Mouse (Mus musculus) forebrain, embryonic 10.5 days (tissue): ENCODE measurements around the gene Unc13a. TPM values are rescaled to one million over a fixed set of nuclear protein-coding genes. Genes with fewer than 3 reads are reported as not detected.
"Not testable (repeated sequence)": the region's sequence is repeated elsewhere in the genome, so short reads cannot be mapped to it uniquely, and the experiment has no call there.

Experiments
- DNase-seq: peaks from one replicate; pipeline ENCODE4 v3.0.0-alpha.2; 2017; ENCODE audit warnings: low spot score; ENCODE audit errors: extremely low spot score
- H3K27ac ChIP-seq: fragments of 300-500 bp; sonication (generic); 2 replicates; pipeline ENCODE4 v1.5.1; 2016; ENCODE audit warnings: mild to moderate bottlenecking
- H3K27me3 ChIP-seq: fragments of 300-500 bp; sonication (generic); 2 replicates; pipeline ENCODE4 v1.6.1; 2016; ENCODE audit warnings: mild to moderate bottlenecking; ENCODE audit not compliant: poor library complexity, severe bottlenecking
- H3K36me3 ChIP-seq: fragments of 300-500 bp; sonication (generic); replicated peaks from 2 replicates; pipeline ENCODE4 v1.6.1; 2016; ENCODE audit warnings: mild to moderate bottlenecking, moderate library complexity
- H3K4me1 ChIP-seq: fragments of 300-500 bp; sonication (generic); 2 replicates; pipeline ENCODE4 v1.6.1; 2016
- H3K4me3 ChIP-seq: fragments of 300-500 bp; sonication (generic); 2 replicates; pipeline ENCODE4 v1.5.1; 2016; ENCODE audit warnings: mild to moderate bottlenecking, moderate library complexity
- H3K9me3 ChIP-seq: fragments of 300-500 bp; sonication (generic); 2 replicates; pipeline ENCODE4 v1.6.1; 2016; ENCODE audit warnings: mild to moderate bottlenecking, moderate library complexity
- WGBS: fragments of 180-500 bp; shearing (Covaris S2); methylation state at CpG from one replicate; pipeline ENCODE4 v1.1.7; 2016; 5-methylcytosine and 5-hydroxymethylcytosine counted together
- polyA plus RNA-seq: library from polyadenylated mRNA; unstranded; fragments of >200 nt; fragmentation: Nextera tagmentation; extraction: Ambion mirVana; gene quantifications from 2 replicates; pipeline ENCODE4 v1.2.1, GENCODE M21; 2016

Unc13a gene
- polyA plus RNA-seq, 1 experiment from 2014 or later = 3.3 TPM

DNA sequence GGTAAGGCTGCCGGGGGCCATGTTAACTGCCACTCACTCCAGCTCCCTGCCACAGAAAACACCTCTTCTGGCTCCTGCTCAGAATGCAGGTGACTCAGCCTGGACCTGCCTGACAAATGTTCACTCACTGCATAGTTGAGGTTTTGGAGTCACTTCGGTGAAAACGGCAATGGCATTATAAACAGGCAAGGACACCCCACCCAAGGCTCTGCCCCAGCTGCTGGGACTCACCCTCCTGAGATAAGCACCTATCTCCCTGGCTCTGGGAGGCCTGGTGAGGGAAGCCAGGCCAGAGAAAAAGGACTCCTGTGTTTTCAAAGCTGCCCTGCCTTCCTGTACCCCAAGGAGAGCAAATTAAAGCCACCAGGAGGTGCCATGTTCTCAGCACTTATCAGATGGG is 31.4 kb upstream of the Unc13a start:
- no peak for DNase-seq
- Histone ChIP-seq H3K9me3 (no peaks in the 10 kb centered on the region), H3K27me3 (peaks cover 94% of the 10 kb centered on the region), H3K36me3 (no peaks in the 10 kb centered on the region), H3K4me1 (peaks cover 27% of the 10 kb centered on the region), H3K4me3 (no peak overlapping the region), H3K27ac (no peak overlapping the region)
- WGBS = 88% methylated on average over 3 of the region's 3 CpGs

DNA sequence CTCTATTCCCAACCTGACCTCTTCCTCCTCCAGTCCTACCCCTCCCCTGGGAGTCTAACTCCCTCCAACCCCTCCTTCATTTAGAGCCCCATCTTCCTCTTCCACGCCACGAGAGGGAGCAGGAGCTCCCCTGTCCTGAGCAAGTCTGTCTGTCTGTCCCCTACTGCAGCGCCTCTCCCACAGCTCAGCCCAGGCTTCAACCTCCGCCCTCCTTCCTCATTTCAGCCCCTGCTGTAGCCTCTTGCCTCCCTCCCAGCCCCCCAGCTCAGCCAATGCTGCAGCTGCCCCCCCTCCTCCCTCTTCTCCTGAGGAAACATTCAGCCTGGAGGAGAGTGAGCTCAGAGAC is 30.5 kb upstream of the Unc13a start:
- WGBS = 33% methylated on average over 4 of the region's 4 CpGs
- Histone ChIP-seq H3K4me3 (no peak overlapping the region), H3K9me3 (no peaks in the 10 kb centered on the region), H3K27ac (no peak overlapping the region), H3K36me3 (no peaks in the 10 kb centered on the region), H3K4me1 (peaks cover 27% of the 10 kb centered on the region), H3K27me3 (peaks cover 94% of the 10 kb centered on the region)
- DNase-seq = no peak

DNA sequence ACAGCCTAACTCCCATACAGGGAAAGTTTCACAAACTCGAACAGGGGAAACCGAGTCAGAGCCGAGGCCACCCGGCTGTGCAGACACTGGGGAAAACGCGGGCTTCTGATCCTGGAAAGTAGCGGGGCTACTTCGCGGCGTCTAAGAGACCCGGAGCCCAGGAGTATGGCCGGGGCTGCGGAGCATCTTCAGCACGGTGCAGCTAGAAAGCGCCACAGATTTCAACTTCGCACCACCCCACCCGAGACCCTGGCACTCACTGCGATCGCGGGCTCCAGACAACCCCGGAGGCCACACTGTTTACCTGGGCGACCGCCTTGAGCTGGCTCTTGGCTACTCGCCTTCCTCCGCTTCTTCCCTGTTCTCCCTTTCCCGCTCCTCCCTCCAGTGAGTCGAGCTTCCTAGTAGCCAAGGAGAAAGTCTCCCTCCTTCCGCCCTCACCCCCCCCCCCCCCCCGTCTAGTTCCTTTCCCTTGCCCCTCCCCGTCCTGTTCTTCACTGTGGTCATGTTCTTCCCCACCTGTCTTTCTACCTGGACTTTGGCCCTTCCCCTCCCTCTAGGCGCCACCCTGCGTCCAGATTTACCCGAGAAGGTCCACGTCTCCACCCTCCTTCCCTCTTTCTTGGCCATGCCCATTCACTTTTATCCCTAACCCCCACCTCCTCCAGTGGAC is 30.0 kb upstream of the Unc13a start, which contains the start of gene B3gnt3:
B3gnt3 (minus strand) TSS at position 376 of the 673 bp plus-strand sequence.
- Histone ChIP-seq H3K4me1 (peaks cover 27% of the 10 kb centered on the region), H3K27ac (no peak within 1 kb of the TSS), H3K27me3 (peaks cover 95% of the 10 kb centered on the region), H3K4me3 (peak within 1 kb of the TSS; percentile 19; the same call in 1 of the 2 replicates), H3K36me3 (no peaks in the 10 kb centered on the region), H3K9me3 (no peaks in the 10 kb centered on the region)
- WGBS = 20% methylated on average over 33 of the region's 34 CpGs
- no peak for DNase-seq

DNA sequence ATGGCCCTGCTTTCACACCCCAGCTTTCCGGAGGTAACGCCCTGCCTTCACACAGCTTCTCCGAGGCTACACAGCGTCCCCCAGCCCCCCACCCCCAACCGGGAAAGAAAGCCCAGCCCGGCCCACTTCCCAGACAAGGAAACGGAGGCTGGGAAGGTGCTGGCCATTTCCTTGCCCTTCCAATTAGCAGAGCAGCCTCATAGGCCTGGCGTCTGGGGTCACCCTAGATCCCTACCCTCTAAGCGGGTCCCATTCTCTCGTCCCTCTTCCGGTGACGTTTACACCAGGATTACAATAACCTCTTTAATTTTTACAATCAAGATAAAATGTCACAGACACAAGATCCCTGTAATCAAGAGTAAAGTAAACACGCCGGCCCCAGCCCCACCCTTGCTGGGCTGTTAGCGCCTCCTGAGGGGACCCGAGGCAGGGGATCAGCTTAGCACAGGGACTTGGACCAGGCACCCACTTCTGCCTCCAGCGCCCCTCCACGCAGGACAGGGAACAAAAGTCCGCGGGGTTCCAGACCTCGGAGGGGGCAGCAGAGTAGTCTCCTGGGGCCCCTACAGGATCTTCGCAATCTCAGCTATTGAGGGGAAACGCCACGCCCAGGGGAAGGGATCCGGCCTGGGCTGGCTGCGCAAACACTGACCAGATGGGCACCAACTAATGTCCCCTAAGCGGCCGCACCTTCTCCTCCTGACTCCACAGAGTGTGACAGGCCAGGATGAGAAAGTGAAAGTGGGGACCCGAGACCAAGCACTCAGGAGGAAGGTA is 29.1 kb upstream of the Unc13a start:
- Histone ChIP-seq H3K27ac (no peak overlapping the region), H3K27me3 (peaks cover 97% of the 10 kb centered on the region), H3K9me3 (no peaks in the 10 kb centered on the region), H3K4me1 (peaks cover 27% of the 10 kb centered on the region), H3K4me3 (peak overlapping the region; percentile 19; the same call in 1 of the 2 replicates), H3K36me3 (no peaks in the 10 kb centered on the region)
- DNase-seq = no peak
- 11% methylated on average over 29 of the region's 29 CpGs for WGBS

DNA sequence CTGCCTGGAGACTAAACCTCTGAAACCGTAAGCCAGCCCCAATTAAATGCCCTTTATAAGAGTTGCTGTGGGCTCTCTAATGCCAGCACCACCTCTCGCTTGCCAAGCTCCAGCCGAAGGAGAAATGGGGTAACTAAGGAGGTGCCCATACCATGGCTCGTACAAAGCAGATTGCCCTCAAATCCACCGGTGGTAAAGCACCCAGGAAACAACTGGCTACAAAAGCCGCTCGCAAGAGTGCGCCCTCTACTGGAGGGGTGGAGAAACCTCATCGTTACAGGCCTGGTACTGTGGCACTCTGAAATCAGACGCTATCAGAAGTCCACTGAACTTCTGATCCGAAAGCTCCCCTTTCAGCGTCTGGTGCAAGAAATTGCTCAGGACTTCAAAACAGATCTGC is 23.9 kb upstream of the Unc13a start:
- 66% methylated on average over 12 of the region's 12 CpGs for WGBS
- H3K36me3 ChIP-seq, DNase-seq, H3K27ac ChIP-seq, H3K9me3 ChIP-seq, H3K4me3 ChIP-seq: not testable (repeated sequence)
- Histone ChIP-seq H3K4me1 (peaks cover 25% of the 10 kb centered on the region), H3K27me3 (peaks cover 99% of the 10 kb centered on the region)

DNA sequence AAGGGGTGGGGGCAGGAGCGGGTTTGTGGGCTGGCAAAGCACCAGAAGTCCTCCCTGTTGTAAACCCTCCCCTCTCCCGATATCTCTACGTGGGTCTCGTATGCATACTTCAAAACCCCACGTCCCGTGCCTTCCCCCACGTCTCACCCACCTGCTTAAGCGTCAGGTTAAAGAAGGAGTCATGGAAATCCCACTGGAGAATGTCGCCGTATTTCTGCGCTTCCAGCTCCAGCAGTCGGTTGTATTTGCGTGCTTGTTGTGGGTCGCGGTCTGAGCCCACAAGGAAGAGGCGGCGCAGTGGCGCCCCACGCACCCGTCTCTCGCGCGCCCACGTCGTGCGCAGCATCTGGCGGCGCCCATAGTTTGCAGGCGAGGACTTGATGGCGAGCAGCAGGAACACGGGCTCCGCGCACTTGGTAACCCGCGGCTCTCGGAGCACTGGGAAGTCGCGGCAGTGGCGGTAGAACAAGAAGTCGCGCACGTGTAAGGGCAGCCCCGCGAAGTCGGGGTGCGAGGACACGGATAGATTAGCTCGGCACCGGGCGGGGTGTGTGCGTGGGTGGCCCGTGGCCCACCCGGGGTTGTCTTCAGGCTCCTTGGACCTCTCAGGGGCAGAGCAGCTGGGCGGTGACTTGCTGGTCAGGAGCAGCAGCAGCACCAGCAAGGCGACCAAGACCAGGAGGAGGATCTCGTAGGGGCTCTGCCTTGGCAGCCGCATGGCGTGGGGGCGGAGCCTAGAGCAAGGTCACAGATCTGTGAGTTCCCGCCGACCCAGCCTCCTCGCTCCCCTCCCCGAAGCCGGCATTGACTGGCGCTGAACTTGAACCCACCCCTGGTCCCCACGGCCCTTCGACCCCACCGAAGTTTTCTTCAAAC is 21.8 kb upstream of the Unc13a start:
- Histone ChIP-seq H3K9me3 (no peaks in the 10 kb centered on the region), H3K4me3 (peak overlapping the region; percentile 13), H3K27me3 (peaks cover 99% of the 10 kb centered on the region), H3K27ac (no peak overlapping the region), H3K4me1 (peaks cover 20% of the 10 kb centered on the region), H3K36me3 (no peaks in the 10 kb centered on the region)
- DNase-seq = no peak
- WGBS = 9% methylated on average over 68 of the region's 68 CpGs

DNA sequence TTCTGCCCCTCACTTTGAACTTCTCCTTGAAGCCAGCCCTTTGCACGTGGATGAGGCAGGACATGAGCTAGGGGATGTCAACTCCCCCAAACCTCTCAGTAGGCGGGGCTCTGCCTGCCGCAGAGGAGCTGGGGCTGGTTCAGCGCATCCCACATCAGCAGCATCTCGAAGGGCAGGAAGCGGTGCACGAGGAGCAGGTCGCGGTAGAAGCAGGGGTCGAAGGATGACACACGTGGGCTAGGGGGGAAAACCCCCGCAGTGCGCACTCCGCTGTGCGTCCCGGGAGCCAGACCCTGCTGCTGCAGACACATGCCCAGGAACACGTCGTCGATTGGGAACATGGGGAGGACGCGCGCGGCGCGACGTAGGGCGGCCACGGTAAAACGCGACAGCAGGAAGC is 21.0 kb upstream of the Unc13a start:
- 0 out of 2 replicates have a peak overlapping the region, but pooled peaks have one; percentile 4 for H3K4me3 ChIP-seq
- H3K36me3 ChIP-seq = no peaks in the 10 kb centered on the region
- H3K27me3 ChIP-seq = peaks cover 99% of the 10 kb centered on the region
- H3K27ac ChIP-seq = no peak overlapping the region
- H3K9me3 ChIP-seq = no peaks in the 10 kb centered on the region
- H3K4me1 ChIP-seq = peaks cover 22% of the 10 kb centered on the region
- WGBS = 2% methylated on average over 30 of the region's 30 CpGs
- DNase-seq = no peak

DNA sequence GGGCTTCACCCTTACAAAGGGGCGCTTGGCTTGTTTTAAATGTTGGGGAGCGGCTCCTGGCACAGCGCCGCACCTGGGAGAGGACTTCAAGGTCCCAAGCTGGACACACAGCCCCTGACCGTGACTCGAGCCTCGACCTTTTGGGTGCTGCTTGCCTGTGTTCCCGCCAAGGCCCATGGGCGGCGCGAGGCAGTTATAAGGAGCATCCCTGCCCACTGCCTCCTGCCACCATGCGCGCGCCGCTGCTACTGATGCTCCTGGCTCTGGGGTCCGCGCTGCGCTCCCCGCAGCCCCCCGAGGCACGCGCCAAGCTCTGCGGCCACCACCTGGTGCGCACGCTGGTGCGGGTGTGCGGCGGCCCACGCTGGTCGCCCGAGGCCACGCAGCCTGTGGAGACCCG is 17.5 kb upstream of the Unc13a start, which contains the start of gene Insl3:
Insl3 (plus strand) TSS at position 187 of the 400 bp plus-strand sequence.
- WGBS = 6% methylated on average over 33 of the region's 33 CpGs
- Histone ChIP-seq H3K9me3 (no peaks in the 10 kb centered on the region), H3K27ac (no peak within 1 kb of the TSS), H3K4me1 (peaks cover 48% of the 10 kb centered on the region), H3K4me3 (no peak within 1 kb of the TSS), H3K36me3 (no peaks in the 10 kb centered on the region), H3K27me3 (peaks cover 100% of the 10 kb centered on the region)
- no peak for DNase-seq

DNA sequence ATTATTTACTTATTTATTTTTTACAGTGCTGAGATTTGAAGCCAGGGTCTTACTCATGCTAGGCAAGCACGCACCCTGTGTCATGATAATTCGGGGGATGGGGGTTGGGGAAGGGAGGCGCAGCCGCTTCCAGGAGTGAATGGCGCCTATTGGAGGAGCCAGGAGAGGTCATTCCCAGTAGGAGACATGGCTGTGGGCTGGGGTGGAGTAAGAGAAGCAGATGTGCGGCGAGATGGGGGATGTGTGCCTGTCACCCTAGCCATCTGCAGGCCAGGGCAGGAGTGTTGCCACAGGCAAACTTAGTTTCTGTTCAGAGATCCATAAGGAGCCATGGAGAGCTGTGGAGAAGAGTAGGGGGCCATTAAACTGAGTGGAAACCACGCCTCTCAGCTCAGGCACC is 16.1 kb upstream of the Unc13a start:
- Histone ChIP-seq H3K27ac (no peak overlapping the region), H3K4me3 (no peak overlapping the region), H3K4me1 (peaks cover 34% of the 10 kb centered on the region), H3K27me3 (peaks cover 100% of the 10 kb centered on the region), H3K36me3 (no peaks in the 10 kb centered on the region), H3K9me3 (no peaks in the 10 kb centered on the region)
- WGBS = 1% methylated on average over 8 of the region's 8 CpGs
- DNase-seq = no peak

DNA sequence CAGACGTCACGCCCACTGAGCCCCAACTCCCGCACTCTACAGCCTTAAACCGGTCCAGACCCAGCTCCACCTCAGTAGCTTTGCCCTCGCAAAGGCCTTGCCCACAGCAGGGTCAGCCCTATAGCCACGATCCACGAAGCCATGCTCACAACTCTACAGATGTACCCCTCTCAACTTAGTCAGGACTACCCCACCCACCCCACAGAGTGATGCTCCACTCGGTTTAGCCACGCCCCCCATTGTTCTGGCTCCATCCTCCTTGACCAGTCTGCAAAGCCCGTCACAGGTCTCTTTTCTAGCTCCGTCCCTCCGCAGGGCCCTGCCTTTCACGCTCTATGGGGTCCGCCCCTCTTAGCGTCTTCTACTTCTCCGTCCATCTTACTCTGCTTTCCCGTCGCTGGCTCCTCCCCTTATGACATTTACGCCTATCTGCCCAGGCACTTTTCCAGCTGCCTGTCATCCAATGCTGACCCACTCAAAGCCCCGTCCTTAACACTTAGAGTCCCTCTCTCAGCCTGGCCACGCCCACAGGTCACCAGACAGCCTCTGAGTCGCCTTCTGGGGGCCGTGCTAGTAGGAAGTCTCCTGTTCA is 14.7 kb upstream of the Unc13a start:
- Histone ChIP-seq H3K27ac (no peak overlapping the region), H3K9me3 (no peaks in the 10 kb centered on the region), H3K36me3 (no peaks in the 10 kb centered on the region), H3K4me1 (peaks cover 31% of the 10 kb centered on the region), H3K4me3 (peak overlapping the region; percentile 36), H3K27me3 (peaks cover 100% of the 10 kb centered on the region)
- WGBS = under 1% methylated on average over 23 of the region's 23 CpGs
- DNase-seq = no peak

DNA sequence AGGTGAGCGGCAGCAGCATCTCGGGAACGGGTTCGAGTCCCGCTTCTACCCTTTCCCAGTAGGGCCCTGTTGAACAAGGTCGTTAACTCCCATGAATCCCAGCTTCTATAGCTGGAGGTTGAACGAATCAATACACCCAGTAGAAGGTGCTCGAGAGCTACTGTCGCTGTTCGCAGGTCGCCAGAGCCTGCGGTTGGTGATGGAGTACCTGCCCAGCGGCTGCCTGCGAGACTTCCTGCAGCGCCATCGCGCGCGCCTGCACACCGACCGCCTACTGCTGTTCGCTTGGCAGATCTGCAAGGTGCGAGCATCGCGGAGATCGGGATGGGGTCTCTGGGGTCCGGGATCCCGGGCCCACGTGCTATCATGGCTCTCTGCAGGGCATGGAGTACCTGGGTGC is 14.0 kb upstream of the Unc13a start:
- Histone ChIP-seq H3K4me1 (peaks cover 35% of the 10 kb centered on the region), H3K27ac (no peak overlapping the region), H3K36me3 (no peaks in the 10 kb centered on the region), H3K4me3 (peak overlapping the region; percentile 36), H3K27me3 (peaks cover 100% of the 10 kb centered on the region), H3K9me3 (no peaks in the 10 kb centered on the region)
- no peak for DNase-seq
- WGBS = 2% methylated on average over 29 of the region's 29 CpGs

DNA sequence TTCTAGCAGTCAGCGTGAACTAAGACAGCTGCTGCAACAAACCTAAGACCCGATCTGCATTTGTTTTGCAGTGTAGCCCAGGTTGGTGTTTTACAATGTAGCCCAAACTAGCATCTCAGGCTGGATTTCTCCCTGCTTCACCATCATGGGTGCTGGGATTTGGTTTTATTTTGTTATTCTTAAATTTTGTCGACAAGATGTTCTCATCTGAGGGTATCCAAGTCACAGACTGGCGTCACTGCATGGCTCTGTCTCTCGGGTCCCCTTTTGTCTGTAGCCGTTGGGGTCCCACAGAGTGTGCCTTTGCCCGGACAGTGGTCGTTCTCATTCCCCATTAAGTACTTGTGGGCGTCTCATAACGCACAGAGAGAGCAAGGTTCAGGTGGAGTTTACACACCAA is 13.1 kb upstream of the Unc13a start:
- WGBS = 14% methylated on average over 10 of the region's 10 CpGs
- Histone ChIP-seq H3K9me3 (no peaks in the 10 kb centered on the region), H3K4me3 (no peak overlapping the region), H3K27me3 (peaks cover 100% of the 10 kb centered on the region), H3K36me3 (no peaks in the 10 kb centered on the region), H3K27ac (no peak overlapping the region), H3K4me1 (peaks cover 44% of the 10 kb centered on the region)
- DNase-seq = no peak
